Mouse (Mus musculus): ENCODE measurements around the gene Sptb. TPM values are rescaled to one million over a fixed set of nuclear protein-coding genes. Genes with fewer than 3 reads are reported as not detected.

Gene Sptb
- polyA plus RNA-seq, 1 experiment, result 0.27 TPM

DNA sequence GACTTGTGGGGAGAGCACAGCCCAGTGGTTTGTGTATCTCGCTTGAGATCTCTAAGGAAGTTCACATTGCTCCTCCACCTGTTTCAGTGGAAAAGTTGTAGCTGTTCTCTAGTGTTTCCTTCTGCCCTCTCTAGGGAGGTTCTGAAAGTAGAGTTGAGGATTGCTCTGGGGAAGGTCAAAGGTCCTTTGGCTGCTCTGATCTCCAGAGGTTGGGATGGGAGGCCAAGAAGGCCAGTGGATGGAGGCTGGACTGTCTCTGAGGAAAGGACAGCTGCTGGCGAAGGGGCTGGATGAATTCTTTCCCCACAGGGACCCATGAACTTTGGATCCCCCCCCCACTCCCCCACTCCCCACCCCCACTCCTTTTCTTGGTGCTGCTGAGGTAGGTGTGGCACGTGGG lies 156.0 kb downstream of the Sptb start:
- no peak overlapping the region for H3K27ac ChIP-seq (ENCODE audit: insufficient read depth, low read depth, low read length)
- TF ChIP-seq CTCF (IDR thresholded peaks at IDR 0.05; ENCODE audit: low read depth, low read length) (no peak), POLR2A (IDR thresholded peaks at IDR 0.05; ENCODE audit: borderline replicate concordance, low read depth, low read length) (no peak)
- H3K4me1 ChIP-seq (ENCODE audit: control insufficient read depth, insufficient read depth, low read length), result peaks cover 36% of the 10 kb centered on the region
- no peak overlapping the region for H3K4me3 ChIP-seq (ENCODE audit: insufficient read depth, low read length)

GRCm38 (mm10) chr12:76553917-76554316 lies 156.4 kb downstream of the Sptb start:
- TF ChIP-seq POLR2A (IDR thresholded peaks at IDR 0.05; ENCODE audit: borderline replicate concordance, low read depth, low read length) (no peak), CTCF (IDR thresholded peaks at IDR 0.05; ENCODE audit: low read depth, low read length) (no peak)
- peaks cover 36% of the 10 kb centered on the region for H3K4me1 ChIP-seq (ENCODE audit: control insufficient read depth, insufficient read depth, low read length)
- no peak overlapping the region for H3K27ac ChIP-seq (ENCODE audit: insufficient read depth, low read depth, low read length)
- no peak overlapping the region for H3K4me3 ChIP-seq (ENCODE audit: insufficient read depth, low read length)

DNA sequence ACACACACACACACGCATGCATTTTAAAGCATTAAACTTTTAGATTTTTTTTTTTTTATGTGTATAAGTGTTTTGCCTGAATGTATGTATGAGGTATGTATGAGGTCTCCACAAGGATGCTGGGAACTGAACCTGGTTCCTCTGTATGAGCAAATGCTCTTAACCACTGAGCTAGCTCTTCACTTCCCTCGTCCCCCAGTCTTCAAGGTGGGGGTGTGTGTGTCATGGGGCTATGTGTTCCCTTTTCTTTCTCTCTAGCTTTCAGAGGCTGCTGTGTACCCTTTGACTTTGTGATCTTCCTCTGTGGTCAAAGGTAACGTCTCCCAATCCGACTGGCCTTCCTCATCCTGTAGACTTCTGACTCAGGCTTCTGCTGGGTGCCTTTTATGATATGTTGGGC lies 157.4 kb downstream of the Sptb start:
- TF ChIP-seq CTCF (IDR thresholded peaks at IDR 0.05; ENCODE audit: low read depth, low read length) (no peak), POLR2A (IDR thresholded peaks at IDR 0.05; ENCODE audit: borderline replicate concordance, low read depth, low read length) (no peak)
- peak overlapping the region; percentile 68; the same call in 1 of the 2 replicates for H3K27ac ChIP-seq (ENCODE audit: insufficient read depth, low read depth, low read length)
- no peak overlapping the region for H3K4me3 ChIP-seq (ENCODE audit: insufficient read depth, low read length)
- H3K4me1 ChIP-seq (ENCODE audit: control insufficient read depth, insufficient read depth, low read length), result peaks cover 40% of the 10 kb centered on the region

GRCm38 (mm10) chr12:76552321-76552720 lies 158.0 kb downstream of the Sptb start:
- Histone ChIP-seq H3K4me3 (ENCODE audit: insufficient read depth, low read length) (peak overlapping the region; percentile 14), H3K27ac (ENCODE audit: insufficient read depth, low read depth, low read length) (peak overlapping the region; percentile 68), H3K4me1 (ENCODE audit: control insufficient read depth, insufficient read depth, low read length) (peaks cover 47% of the 10 kb centered on the region)
- TF ChIP-seq POLR2A (IDR thresholded peaks at IDR 0.05; ENCODE audit: borderline replicate concordance, low read depth, low read length) (no peak), CTCF (IDR thresholded peaks at IDR 0.05; ENCODE audit: low read depth, low read length) (no peak)

- no peak for TF ChIP-seq CTCF (IDR thresholded peaks at IDR 0.05; ENCODE audit: low read depth, low read length)
- no peak for TF ChIP-seq POLR2A (IDR thresholded peaks at IDR 0.05; ENCODE audit: borderline replicate concordance, low read depth, low read length)
- H3K27ac ChIP-seq (ENCODE audit: insufficient read depth, low read depth, low read length), result no peak overlapping the region
- H3K4me3 ChIP-seq (ENCODE audit: insufficient read depth, low read length), result no peak overlapping the region
- H3K4me1 ChIP-seq (ENCODE audit: control insufficient read depth, insufficient read depth, low read length), result peaks cover 47% of the 10 kb centered on the region
These were observed 161.1 kb downstream of the Sptb start for GRCm38 (mm10) chr12:76549203-76549602.

GRCm38 (mm10) chr12:76548082-76548423 lies 162.3 kb downstream of the Sptb start:
- H3K4me3 ChIP-seq (ENCODE audit: insufficient read depth, low read length), result no peak overlapping the region

DNA sequence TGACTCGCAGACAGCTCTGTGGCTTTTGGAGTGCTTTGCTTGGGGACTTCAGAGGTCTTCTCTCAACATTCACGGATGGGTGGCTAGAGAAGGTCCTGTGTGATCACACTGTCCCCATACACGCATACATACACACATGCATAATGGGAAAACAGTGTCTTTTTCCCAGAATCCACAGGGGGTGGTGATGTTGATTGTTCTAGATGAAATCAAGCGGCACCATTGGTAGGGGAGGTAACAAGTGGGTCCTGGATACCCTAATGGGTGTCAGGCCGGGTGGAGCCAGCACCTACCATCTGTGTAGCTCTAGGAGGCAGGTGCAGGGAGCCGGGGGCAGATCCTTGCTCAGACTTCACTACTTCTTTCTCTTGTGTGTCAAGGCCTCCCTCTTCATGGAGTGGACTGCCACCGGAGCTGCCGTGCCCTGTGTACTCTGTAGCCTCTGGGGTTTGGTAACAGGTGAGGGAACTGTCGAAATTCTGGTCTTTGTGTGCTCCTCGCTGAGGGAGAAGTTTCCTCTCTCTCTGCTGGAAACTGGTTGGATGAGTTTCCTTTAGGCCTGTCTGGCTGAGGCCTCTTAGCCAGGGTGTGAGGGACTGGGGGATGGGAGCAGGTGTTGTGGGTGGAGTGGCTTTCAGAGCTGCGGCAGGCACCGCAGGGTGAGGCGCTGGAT lies 162.8 kb downstream of the Sptb start:
- TF ChIP-seq CTCF (IDR thresholded peaks at IDR 0.05; ENCODE audit: low read depth, low read length), result no peak
- no peak for TF ChIP-seq POLR2A (IDR thresholded peaks at IDR 0.05; ENCODE audit: borderline replicate concordance, low read depth, low read length)
- H3K27ac ChIP-seq (ENCODE audit: insufficient read depth, low read depth, low read length), result no peak overlapping the region
- H3K4me1 ChIP-seq (ENCODE audit: control insufficient read depth, insufficient read depth, low read length), result peaks cover 32% of the 10 kb centered on the region
- no peak overlapping the region for H3K4me3 ChIP-seq (ENCODE audit: insufficient read depth, low read length)

More at GRCm38 (mm10) chr12:76548082-76548423, 162.3 kb downstream of the Sptb start:
- Histone ChIP-seq H3K4me1 (ENCODE audit: control insufficient read depth, insufficient read depth, low read length) (peaks cover 37% of the 10 kb centered on the region), H3K27ac (ENCODE audit: insufficient read depth, low read depth, low read length) (no peak overlapping the region)
- TF ChIP-seq CTCF (IDR thresholded peaks at IDR 0.05; ENCODE audit: low read depth, low read length), result no peak
- TF ChIP-seq POLR2A (IDR thresholded peaks at IDR 0.05; ENCODE audit: borderline replicate concordance, low read depth, low read length), result no peak

DNA sequence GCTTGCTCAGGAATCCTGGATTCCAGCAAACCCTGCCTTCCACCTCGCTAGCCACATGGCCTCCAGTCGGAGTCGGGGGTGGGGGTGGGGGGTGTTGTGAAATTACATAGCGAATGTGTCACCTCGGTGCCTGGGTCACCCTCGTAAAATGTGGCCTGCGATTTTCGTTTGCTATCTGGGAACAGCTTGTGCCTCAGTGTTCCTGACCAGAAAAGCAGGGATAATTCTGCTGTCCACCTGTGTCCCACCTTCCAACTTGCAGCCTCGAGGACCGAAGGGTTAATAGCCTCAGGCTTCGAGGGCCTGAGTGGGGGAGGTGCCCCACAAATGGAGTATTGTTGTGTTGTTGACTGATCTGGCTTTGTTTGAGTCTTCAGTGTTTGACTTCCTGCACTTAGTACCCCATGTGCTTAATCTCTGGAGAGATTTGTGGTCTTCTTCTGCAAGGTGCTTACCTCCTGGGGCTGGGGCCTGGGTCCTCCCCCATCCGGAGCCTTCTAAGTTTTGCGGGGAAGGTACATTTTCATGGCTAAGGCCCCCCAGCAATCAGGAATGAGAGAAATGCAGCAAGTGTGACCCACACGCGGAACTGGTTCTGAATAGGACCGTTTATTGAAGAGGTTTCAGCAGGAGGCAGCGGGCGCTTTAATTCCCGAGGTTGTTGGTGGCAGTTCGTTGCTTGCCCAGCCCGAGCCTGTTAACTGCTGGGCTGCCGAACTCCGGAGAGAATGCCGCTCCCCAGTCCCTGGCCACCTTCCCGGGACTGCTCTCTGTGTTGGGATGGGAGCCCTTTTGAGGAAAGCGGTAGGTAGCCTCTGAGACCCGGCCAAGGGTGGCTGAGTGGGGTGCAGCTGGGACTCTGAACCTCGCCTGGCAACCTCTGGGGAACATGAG lies 163.7 kb downstream of the Sptb start:
- H3K4me3 ChIP-seq (ENCODE audit: insufficient read depth, low read length), result no peak overlapping the region
- no peak for TF ChIP-seq CTCF (IDR thresholded peaks at IDR 0.05; ENCODE audit: low read depth, low read length)
- no peak for TF ChIP-seq POLR2A (IDR thresholded peaks at IDR 0.05; ENCODE audit: borderline replicate concordance, low read depth, low read length)
- H3K4me1 ChIP-seq (ENCODE audit: control insufficient read depth, insufficient read depth, low read length), result peaks cover 31% of the 10 kb centered on the region
- H3K27ac ChIP-seq (ENCODE audit: insufficient read depth, low read depth, low read length), result no peak overlapping the region

- no peak overlapping the region for H3K4me3 ChIP-seq (ENCODE audit: insufficient read depth, low read length)
- TF ChIP-seq CTCF (IDR thresholded peaks at IDR 0.05; ENCODE audit: low read depth, low read length) (no peak), POLR2A (IDR thresholded peaks at IDR 0.05; ENCODE audit: borderline replicate concordance, low read depth, low read length) (no peak)
- H3K4me1 ChIP-seq (ENCODE audit: control insufficient read depth, insufficient read depth, low read length), result peaks cover 28% of the 10 kb centered on the region
- H3K27ac ChIP-seq (ENCODE audit: insufficient read depth, low read depth, low read length), result no peak overlapping the region
These were observed 164.5 kb downstream of the Sptb start for GRCm38 (mm10) chr12:76545786-76546370.

DNA sequence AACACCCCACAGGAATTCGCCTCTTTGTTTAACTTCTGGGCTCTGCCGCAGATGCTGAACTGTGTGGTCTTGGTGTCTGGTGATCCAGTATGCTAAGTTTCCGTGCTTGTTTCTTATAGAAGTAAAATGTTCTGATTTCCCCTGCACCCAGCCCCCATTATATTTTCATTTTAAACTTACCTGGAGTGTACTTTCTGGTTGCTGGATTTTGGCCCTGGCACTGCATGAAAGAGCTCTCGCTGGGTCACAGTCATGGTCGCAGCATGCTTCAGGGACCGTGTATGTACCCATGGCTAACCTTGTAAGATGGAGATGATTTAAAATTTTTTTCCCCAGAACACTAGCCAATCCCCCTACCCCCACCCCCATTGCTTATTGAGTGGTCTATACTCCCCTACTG lies 168.5 kb downstream of the Sptb start:
- TF ChIP-seq POLR2A (IDR thresholded peaks at IDR 0.05; ENCODE audit: borderline replicate concordance, low read depth, low read length), result no peak
- no peak for TF ChIP-seq CTCF (IDR thresholded peaks at IDR 0.05; ENCODE audit: low read depth, low read length)
- no peak overlapping the region for H3K27ac ChIP-seq (ENCODE audit: insufficient read depth, low read depth, low read length)
- H3K4me3 ChIP-seq (ENCODE audit: insufficient read depth, low read length), result no peak overlapping the region
- H3K4me1 ChIP-seq (ENCODE audit: control insufficient read depth, insufficient read depth, low read length), result peaks cover 27% of the 10 kb centered on the region
